9 mouse cellular contexts compared by ENCODE assay signal in the genomic region with DNA sequence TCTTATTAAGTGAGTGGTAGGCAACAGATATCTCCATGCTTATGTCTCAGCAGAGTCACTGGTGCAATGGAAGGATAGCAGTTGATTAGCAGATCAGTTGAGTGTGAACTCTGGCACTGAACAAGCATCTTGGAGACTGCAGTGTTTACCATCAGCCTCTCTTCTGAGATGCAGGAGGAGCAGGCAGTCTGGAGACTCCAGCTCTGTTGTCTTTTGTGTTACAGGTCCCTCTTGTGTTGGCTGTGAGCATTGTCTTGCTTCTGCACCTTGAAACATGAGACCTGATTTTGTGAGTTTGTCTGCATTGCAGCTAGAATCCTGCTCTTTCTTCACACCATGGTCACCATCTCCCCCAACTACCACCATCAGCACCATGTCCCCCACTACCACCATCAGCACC. TPM values are rescaled to one million over a fixed set of nuclear protein-coding genes. Genes with fewer than 3 reads are reported as not detected.
DNase-seq lines count a peak whose midpoint lies in the region; ATAC-seq and TF ChIP-seq lines count a peak whose summit lies in the region.
"Had no signal": no experiment of that assay in that cellular context is flagged by ENCODE, and none has a peak within 500 bp of the region (broad histone marks: within the 10 kb centered on the region; RNA-seq: fewer than 3 reads in every experiment).

No protein-coding gene starts in this region.

- ATAC-seq in forebrain, embryonic 13.5 days = peak; percentile 78
- ATAC-seq in hindbrain, embryonic 16.5 days = peak; percentile 94
- ATAC-seq in neural tube, embryonic 14.5 days (ENCODE audit: low read depth) = peak; percentile 87

- H3K9me3 ChIP-seq in forebrain, embryonic 13.5 days (replicated peaks) = no peaks in the 10 kb centered on the region
- no peaks in the 10 kb centered on the region for H3K9me3 ChIP-seq in forebrain, embryonic 10.5 days
- H3K9me3 ChIP-seq in hindbrain, embryonic 16.5 days (ENCODE audit: control insufficient read depth, low read length) = no peaks in the 10 kb centered on the region
- no peaks in the 10 kb centered on the region for H3K9me3 ChIP-seq in neural tube, embryonic 14.5 days (ENCODE audit: control insufficient read depth, low read length)
- H3K9me3 ChIP-seq: heart, embryonic 13.5 days had no signal

- no peaks in the 10 kb centered on the region for H3K27me3 ChIP-seq in forebrain, embryonic 13.5 days
- no peaks in the 10 kb centered on the region for H3K27me3 ChIP-seq in forebrain, embryonic 10.5 days (ENCODE audit: poor library complexity, severe bottlenecking)
- H3K27me3 ChIP-seq in hindbrain, embryonic 16.5 days (replicated peaks; ENCODE audit: control insufficient read depth, insufficient read depth, low read length) = no peaks in the 10 kb centered on the region
- no peaks in the 10 kb centered on the region for H3K27me3 ChIP-seq in neural tube, embryonic 14.5 days (ENCODE audit: control insufficient read depth, insufficient read depth, low read length)

- peak; percentile 79 for TF ChIP-seq CTCF in left cerebral cortex, adult 2 months (IDR thresholded peaks at IDR 0.05)

- no peak overlapping the region for H3K27ac ChIP-seq in forebrain, embryonic 13.5 days
- H3K27ac ChIP-seq in forebrain, embryonic 10.5 days = no peak overlapping the region
- no peak overlapping the region for H3K27ac ChIP-seq in hindbrain, embryonic 16.5 days (ENCODE audit: low read depth, low read length)
- H3K27ac ChIP-seq in left cerebral cortex, adult 2 months = no peak overlapping the region
- no peak overlapping the region for H3K27ac ChIP-seq in neural tube, embryonic 14.5 days (ENCODE audit: low read depth, low read length)
- H3K27ac ChIP-seq: heart, embryonic 13.5 days had no signal

- no peak for DNase-seq in forebrain, embryonic 10.5 days (ENCODE audit: extremely low spot score, low spot score)
- DNase-seq in CD4-positive helper T cell, adult 2 months (ENCODE audit: low read depth, low spot score) = peak; percentile 70
- DNase-seq in cerebellum, adult 9-11 months = peak; percentile 86
- peak; percentile 44 to 50 for DNase-seq in left cerebral cortex, adult 2 months (ENCODE audit: extremely low spot score in 1 of 2, low spot score in 2 of 2)
- DNase-seq in thymus, postnatal 36 days = peak; percentile 28 to 36

- intact Hi-C loops in left cerebral cortex, adult 2 months (cut with DNase I) = loop anchor here (1.0 kb wide), 2 partner anchors 138 to 192 kb away; no protein-coding TSS in a partner anchor

- no peak overlapping the region for H3K9ac ChIP-seq in forebrain, embryonic 13.5 days
- no peak overlapping the region for H3K9ac ChIP-seq in hindbrain, embryonic 16.5 days (ENCODE audit: low read depth, low read length)
- no peak overlapping the region for H3K9ac ChIP-seq in neural tube, embryonic 14.5 days (replicated peaks; ENCODE audit: low read depth, low read length)
- H3K9ac ChIP-seq: heart, embryonic 13.5 days had no signal

- H3K4me2 ChIP-seq in forebrain, embryonic 13.5 days = no peak overlapping the region
- no peak overlapping the region for H3K4me2 ChIP-seq in hindbrain, embryonic 16.5 days (ENCODE audit: low read length)
- no peak overlapping the region for H3K4me2 ChIP-seq in neural tube, embryonic 14.5 days (ENCODE audit: low read depth, low read length)
- H3K4me2 ChIP-seq: heart, embryonic 13.5 days had no signal

- H3K36me3 ChIP-seq in forebrain, embryonic 13.5 days (ENCODE audit: poor library complexity, severe bottlenecking) = no peaks in the 10 kb centered on the region
- no peaks in the 10 kb centered on the region for H3K36me3 ChIP-seq in forebrain, embryonic 10.5 days (replicated peaks)
- no peaks in the 10 kb centered on the region for H3K36me3 ChIP-seq in hindbrain, embryonic 16.5 days (ENCODE audit: control insufficient read depth, insufficient read depth, low read length)
- H3K36me3 ChIP-seq in neural tube, embryonic 14.5 days (ENCODE audit: control insufficient read depth, insufficient read depth, low read length) = no peaks in the 10 kb centered on the region
- H3K36me3 ChIP-seq: heart, embryonic 13.5 days had no signal

- H3K4me1 ChIP-seq in forebrain, embryonic 13.5 days = no peaks in the 10 kb centered on the region
- H3K4me1 ChIP-seq in forebrain, embryonic 10.5 days = peaks cover 8% of the 10 kb centered on the region
- peaks cover 2% of the 10 kb centered on the region; the same call in 1 of the 2 replicates for H3K4me1 ChIP-seq in hindbrain, embryonic 16.5 days (ENCODE audit: control insufficient read depth, insufficient read depth, low read depth, low read length)
- no peaks in the 10 kb centered on the region for H3K4me1 ChIP-seq in neural tube, embryonic 14.5 days (ENCODE audit: control insufficient read depth, insufficient read depth, low read length)
- H3K4me1 ChIP-seq: heart, embryonic 13.5 days had no signal

- no peak overlapping the region for H3K4me3 ChIP-seq in forebrain, embryonic 13.5 days
- H3K4me3 ChIP-seq in forebrain, embryonic 10.5 days = no peak overlapping the region
- no peak overlapping the region for H3K4me3 ChIP-seq in hindbrain, embryonic 16.5 days (ENCODE audit: low read length)
- H3K4me3 ChIP-seq in left cerebral cortex, adult 2 months = no peak overlapping the region
- no peak overlapping the region for H3K4me3 ChIP-seq in neural tube, embryonic 14.5 days (ENCODE audit: low read depth, low read length)
- H3K4me3 ChIP-seq: heart, embryonic 13.5 days had no signal

RNA-seq across cellular contexts. Expression of gene Ubash3b, which starts 21.1 kb away (rescaled TPM):
- polyA plus RNA-seq in forebrain, embryonic 13.5 days (2015; fragmentation: Nextera tagmentation; extraction: Ambion mirVana) = 9.7 and 9.8 TPM in 2 replicates
- polyA plus RNA-seq in forebrain, embryonic 10.5 days (2016; fragmentation: Nextera tagmentation; extraction: Ambion mirVana) = 3.8 and 4.1 TPM in 2 replicates
- 25.4 and 29.7 TPM in 2 replicates for polyA plus RNA-seq in hindbrain, embryonic 16.5 days (2015; fragmentation: Nextera tagmentation; extraction: Ambion mirVana)
- 10 to 100 TPM; 23.5 to 26.7 TPM for total RNA-seq in left cerebral cortex, adult 2 months (2021)
- polyA plus RNA-seq in neural tube, embryonic 14.5 days (2014; fragmentation: Nextera tagmentation; extraction: Ambion mirVana) = 26.1 and 32.1 TPM in 2 replicates
